Mouse (Mus musculus): ENCODE results near the gene Cyb5r4.

DNA sequence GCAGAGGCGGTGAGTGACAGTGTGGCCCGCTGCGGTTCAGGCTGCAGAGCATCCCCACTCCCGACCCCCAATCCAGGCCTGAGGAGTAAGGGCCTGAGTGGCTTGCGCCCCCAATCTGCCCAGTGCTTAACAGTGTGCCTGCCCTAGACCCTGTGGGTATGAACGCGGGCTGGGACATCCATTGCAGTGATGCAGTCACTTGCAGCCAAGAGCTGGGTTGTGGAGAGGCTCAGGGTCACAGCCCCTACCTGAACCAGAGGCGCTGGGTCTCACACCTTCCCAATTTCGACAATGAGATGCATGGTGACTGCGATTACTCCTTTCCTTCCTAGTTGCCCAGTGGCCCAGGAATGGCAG is 5.9 kb upstream of the Cyb5r4 start:
- TF ChIP-seq CHD2 (IDR thresholded peaks at IDR 0.05; ENCODE audit: low read depth, low read length) (no peak), HCFC1 (IDR thresholded peaks at IDR 0.05; ENCODE audit: borderline replicate concordance, insufficient read depth, low read length) (no peak), MAFK (IDR thresholded peaks at IDR 0.05; ENCODE audit: insufficient read depth, low read depth, low read length) (no peak), ZNF384 (IDR thresholded peaks at IDR 0.05; ENCODE audit: low read depth, low read length) (no peak)

All from ES-E14 (cell line).